Mouse (Mus musculus) erythroblast, adult 5-6 weeks (primary cell): ENCODE data around the gene Acsf3. TPM values are rescaled to one million over a fixed set of nuclear protein-coding genes. Genes with fewer than 3 reads are reported as not detected.

ENCODE experiments used
- ATAC-seq: replicated peaks from 2 replicates; pipeline ENCODE4 v1.8.0; 2016; ENCODE audit warnings: moderate number of reproducible peaks, mild to moderate bottlenecking, moderate TSS enrichment, inconsistent platforms; ENCODE audit not compliant: poor library complexity, low FRiP score, severe bottlenecking
- total RNA-seq, 2 experiments: library from RNA; stranded (forward) in 1 of 2; stranded (reverse) in 1 of 2; fragments of 150-400 nt in 1 of 2; fragments of 200-764, 138-1000 nt in 1 of 2; gene quantifications; 2 replicates each; pipeline versions ENCODE4 v1.2.3 to v1.2.4; 2015 to 2017; ENCODE audit warnings: low replicate concordance in 2 of 2

Gene Acsf3
- total RNA-seq, 2 experiments from 2014 or later, result 5.2 TPM; not detected in 1

GRCm38 (mm10) chr8:122806956-122807538, 31.8 kb downstream of the Acsf3 start:
- no peak for ATAC-seq

DNA sequence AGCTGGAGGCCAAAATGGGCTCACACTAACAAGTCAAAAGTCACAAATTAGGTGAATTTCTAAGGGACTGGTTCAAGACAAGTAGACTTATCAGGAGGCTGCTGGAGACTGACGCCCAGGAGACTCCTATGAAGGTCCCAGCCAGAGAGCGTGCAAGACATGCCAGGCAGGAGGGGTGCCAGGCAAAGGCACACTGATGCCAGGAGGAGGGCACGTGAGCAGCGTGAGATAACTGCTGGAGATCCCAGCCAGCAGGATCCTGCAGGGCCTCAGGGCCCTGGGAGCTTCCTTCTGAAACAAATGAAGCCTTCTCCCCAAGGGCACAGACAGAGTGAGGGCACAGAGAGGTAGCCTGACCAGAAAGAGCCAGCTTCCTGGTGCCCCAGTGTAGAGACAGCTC, 32.6 kb downstream of the Acsf3 start:
- ATAC-seq, result 0 out of 2 replicates have a peak, but pooled peaks have one; percentile 15

DNA sequence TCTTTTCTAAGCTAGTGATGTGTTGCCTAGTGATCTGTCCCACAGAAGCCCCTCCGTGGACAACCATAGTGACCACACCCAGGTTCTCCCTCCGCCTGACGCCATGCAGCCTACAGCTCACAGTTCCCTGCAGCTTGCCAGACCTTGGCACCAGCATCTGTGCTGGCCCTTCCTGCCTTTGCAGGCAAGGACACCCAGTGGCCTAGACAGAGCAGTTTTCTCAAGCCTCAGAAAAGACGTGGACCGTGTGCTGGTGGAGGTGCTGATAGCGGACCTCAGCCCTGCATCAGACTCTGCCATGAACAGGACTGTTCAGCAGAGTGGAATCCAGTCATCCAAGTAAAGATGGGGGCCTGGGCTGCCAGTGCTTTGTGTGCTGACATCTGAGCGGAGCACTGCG, 35.1 kb downstream of the Acsf3 start:
- no peak for ATAC-seq

- no peak for ATAC-seq
Measured at GRCm38 (mm10) chr8:122811870-122812494, 36.7 kb downstream of the Acsf3 start.

DNA sequence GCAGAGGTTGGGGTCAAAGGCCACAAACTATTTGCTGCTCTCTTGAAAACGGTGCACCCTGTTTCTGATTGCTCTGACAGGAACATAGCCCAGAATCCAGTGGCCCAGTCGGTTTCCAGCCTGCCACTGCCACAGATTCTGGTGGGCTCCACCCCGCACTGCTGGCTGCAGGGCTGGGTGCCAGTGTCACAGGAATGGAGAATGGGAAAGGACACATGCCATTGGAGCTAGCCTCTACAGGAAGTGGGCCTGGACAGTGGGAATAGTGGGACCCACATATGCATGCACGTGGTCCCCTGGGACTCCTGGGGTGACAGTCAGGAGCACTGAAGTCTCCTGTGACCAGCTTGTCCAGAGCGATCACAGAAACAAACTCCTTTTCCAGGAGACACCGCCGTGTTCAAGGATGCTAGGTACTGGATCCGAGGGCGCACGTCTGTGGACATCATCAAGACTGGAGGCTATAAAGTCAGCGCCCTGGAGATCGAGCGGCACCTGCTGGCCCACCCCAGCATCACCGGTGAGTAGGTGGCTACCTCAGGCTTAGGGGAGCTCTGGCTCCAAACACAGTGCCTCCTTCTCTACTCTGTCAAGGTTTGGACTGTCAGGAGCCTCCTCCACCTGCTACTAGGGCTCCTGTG, 37.4 kb downstream of the Acsf3 start:
- peak; percentile 38; the same call in 1 of the 2 replicates for ATAC-seq

- no peak for ATAC-seq
Measured at GRCm38 (mm10) chr8:122814608-122815007, 39.3 kb downstream of the Acsf3 start.

DNA sequence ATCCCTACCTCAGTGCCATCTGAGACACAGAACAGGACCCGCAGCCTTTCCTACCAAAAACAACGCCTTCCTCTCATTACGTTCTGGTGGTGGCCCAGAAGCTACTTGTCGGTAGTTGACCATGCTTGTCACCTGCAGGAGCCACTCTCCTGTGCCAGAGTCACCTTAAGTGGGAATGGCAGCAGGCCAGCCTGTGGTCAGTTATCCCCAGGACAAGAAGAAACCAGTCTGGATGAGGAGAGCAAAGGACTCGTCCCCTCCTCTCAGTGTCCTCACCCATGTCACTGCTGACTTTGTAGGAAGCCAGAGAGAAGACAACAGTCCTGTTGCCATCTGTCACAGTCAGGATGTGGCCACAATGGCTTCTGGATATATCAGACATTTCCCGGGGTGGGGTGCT, 41.7 kb downstream of the Acsf3 start:
- ATAC-seq, result no peak

DNA sequence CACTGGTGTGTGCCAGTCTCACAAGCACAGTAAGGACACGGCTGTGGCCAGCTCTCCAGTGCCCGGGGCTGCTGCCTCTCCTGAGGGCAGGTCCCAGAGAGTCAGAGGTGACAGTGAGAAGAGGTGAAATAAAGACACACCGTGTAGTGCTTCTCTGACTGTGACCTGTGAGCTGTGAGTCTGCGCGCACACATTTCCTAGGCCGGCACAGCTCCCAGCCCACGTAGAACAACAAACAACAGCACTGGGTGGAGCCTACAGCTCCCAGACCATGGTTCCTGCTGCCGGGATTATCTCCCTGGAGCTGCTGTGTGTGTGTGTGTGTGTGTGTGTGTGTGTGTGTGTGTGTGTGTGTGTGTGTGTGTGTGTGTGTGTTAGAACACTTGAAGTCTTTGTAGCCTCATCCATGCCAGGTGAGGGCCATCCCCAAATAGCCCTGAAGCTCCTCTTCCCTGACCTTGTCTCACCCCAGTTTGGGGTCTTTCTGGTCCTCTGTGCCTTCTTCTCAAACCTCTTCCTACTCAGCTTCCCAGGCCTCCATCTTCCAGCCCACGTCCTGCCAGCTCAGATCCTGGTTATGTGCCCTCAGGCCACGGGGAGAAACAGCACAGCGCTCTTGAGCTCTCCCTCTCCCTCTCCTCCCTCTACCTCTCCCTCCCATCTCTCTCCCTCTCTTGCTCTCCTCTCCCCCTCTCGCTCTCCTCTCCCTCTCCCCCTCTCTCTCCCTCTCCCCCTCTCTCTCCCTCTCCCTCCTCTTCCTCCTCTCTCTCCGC, 42.6 kb downstream of the Acsf3 start:
- no peak for ATAC-seq

DNA sequence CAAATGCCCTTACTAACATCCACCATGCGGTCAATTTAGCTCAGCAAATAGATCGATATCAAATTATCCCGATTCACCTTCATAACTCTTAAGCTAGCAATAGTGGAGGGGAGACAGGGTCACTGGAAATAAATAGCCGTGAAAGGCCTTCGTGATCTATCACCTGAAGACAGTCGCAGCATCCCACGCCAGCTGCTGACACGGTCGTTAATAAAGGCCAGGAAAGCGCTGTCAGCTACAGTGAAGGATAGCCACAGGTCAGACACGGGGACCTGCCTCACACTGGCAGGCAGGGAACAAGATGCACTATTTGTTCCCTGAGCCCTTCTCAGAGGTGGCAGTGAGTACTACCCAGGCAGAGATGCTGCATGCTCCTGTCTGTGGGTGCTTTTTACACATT, 44.5 kb downstream of the Acsf3 start:
- ATAC-seq, result no peak

DNA sequence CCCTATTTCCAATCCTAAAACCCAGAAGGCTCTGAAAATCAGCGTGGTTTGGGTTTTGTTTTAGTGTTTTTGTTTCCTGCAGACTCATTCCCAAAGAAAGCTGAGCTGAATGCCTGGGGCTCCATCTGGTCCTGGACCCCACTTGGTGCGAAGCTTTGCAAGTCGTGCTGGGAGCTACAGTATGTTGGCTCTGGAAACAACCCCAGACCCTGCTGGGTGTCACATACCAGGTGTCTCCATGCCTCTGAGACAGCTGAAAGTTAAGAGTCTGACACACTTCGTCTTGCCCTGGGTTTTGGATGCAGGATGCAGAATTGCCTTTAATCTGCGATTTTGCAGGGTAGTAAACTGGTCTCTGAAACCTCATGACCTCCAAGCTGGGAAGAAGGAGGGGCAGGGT, 49.3 kb downstream of the Acsf3 start:
- ATAC-seq, result no peak

- ATAC-seq, result no peak
Measured at GRCm38 (mm10) chr8:122824986-122825385, 49.7 kb downstream of the Acsf3 start.

DNA sequence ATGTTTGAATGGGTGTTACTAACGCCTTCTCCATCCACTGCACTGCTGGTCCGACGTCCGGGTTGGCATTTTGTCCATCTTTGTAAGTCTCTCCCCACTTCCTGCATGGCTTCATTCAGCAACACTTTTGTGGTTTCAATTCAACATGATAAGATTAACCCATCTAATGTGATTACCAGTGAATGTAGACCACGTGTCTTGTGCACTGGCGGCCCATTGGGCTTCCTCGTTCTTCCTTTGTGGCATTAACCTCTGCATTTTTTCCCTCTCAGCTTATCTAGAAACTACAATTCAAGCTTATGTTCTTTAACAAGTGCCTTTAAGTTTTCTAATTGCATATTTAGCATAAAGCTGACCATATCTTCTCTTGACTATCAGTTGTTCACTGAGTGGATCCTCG, 50.1 kb downstream of the Acsf3 start:
- ATAC-seq, result no peak

DNA sequence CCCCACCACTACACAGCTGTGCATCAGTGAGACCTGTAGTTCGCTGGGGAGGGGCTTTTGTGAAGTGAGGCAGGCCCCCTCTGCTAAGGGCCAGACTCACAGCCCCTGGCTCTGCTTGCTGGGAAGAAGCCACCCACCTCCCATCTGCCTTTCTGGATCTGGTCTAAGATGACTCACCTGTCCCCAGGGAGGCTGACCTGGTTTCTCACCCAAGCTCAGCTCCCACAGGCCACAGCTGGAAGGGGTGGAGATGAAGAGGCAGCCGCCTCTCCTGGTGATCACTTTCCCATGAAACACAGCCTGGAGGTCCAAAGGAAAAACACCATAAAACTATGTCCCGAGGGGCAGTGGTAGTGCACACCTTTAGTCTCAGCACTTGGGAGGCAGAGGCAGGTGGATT, 54.1 kb downstream of the Acsf3 start:
- ATAC-seq, result no peak

DNA sequence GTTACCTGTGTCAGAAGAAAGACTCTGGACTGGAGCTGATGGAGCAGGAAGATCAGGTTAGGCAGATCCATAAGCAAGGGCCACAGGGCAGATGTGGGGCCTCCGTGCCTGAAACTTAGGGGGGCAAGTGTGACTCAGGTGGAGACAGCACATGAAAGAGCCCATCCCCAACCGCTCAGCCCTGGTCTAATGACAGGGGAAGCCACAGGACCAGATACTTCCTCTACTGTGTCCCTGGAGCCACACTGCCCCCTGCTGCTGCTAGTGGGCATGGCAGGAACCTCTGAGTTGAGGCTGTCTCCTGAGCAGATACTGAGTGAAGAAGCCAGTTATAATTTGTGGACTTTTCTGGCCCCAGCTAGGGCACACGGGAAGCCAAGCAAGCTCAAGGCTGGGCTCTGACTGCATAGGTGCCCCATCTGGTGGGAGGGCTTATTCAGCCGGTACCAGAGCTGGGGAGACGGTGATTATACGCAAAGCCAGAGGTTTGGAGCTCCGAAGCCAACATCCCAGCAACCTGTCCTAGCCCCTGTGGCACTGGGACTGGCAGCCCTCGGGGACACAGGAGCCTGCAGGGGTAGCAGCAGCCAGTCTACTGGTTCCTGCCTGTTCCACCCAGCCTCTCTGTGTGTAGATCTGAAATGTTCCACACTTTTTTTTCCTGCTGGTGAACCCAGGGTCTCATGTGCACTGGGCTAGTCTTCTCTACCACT, 55.2 kb downstream of the Acsf3 start:
- ATAC-seq, result peak; percentile 78

DNA sequence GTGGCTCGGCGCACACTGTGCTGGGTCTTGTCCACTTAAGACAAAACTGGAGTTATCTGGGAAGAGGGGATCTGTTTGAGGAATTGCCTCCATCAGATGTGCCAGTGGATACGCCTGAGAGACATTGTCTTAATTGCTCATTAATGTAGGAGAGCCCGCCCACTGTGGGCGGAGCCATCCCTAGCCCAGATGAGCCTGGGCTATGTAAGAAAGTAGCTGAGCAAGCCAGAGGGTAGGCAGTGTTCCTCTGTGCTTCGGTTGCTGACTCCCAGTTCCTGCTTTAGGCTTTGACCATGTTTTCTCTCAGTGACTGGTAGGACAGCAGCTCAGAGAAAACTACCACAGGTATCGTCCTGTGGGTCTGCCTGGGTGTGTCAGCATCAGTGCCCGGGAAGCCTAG, 59.1 kb downstream of the Acsf3 start:
- ATAC-seq, result no peak

GRCm38 (mm10) chr8:122834971-122835370, 59.7 kb downstream of the Acsf3 start:
- peak; percentile 68 for ATAC-seq

DNA sequence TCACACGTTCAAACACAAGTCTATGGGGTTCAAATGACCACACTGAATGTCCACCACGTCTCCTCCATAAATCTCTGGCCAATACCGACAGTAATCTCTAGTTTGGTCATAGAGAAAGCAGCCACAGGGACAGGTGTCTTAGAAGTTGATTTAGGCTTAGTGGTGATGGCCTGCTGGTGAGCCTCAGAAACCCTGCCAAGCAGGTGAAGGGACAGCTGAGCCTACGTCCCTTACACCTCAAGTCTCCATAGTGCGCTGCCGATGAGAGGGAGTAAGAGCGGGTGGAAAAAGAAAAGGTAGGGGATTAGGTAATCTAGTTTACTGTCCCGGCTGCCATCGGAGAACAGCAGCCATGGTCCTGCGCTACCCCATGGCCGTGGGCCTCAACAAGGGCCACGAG, 60.9 kb downstream of the Acsf3 start:
- no peak for ATAC-seq

DNA sequence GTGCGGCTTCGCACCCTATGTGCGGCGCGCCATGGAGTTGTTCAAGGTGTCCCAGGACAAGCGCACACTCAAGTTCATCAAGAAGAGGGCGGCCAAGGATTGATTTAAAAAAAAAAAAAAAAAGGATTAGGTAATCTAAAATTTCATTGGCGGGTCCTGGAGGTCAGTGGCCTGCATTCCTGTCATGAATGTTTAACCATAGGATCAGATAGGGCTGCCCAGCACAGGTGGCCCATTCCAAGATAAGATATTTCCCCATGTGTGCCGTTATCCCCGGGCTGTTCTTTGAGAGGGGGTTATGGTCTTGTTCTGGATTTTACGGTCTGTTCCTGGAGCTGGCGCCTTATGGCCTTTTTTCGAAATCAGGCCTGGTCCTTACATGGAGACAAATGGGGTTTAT, 61.4 kb downstream of the Acsf3 start:
- ATAC-seq, result no peak

DNA sequence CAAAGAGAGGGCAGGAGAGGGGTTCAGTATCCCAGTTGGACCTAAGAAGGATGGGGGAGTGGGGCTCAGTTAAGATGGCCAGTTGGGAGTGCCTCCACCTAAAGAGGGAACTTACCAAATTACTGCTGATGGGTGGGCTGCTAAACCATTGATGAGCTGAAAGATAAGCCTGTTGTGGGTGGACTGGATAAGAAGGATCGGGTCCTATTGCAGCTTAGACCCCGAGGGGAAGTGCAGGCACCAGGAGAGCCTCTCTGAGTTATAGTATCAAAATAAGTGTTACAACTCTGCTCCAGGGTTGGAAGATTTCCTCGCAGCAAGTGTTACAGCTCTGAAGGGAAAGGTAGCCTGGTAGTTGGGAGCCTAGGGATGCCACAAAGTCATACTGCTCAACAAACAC, 68.9 kb downstream of the Acsf3 start:
- ATAC-seq, result no peak

DNA sequence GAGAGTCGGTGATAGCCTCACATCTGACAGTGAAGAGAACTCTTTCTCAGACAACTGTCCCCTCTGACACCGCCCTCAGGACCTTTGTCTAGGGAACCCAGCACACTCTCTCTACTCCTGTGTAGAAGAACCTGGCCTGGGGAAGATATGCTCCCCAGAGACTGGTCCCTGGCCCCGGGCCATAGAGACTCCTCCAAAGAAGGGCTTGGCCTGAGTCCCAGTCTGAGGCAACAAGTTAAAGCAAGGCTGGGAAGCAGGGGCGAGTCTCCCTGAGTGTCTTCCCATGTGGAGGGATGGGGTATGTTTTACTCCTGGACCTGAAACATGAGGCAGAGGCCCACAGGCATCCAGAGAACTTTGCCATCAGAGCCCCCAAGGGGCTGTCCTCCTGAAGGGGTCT, 70.4 kb downstream of the Acsf3 start:
- no peak for ATAC-seq
